Mouse (Mus musculus) ovary, postnatal 14 days (tissue): ENCODE results near the gene Fer.

Experiments used
- DNase-seq: peaks from one replicate; pipeline ENCODE4 v3.0.0; 2022; ENCODE audit warnings: low spot score

The Fer gene

DNA sequence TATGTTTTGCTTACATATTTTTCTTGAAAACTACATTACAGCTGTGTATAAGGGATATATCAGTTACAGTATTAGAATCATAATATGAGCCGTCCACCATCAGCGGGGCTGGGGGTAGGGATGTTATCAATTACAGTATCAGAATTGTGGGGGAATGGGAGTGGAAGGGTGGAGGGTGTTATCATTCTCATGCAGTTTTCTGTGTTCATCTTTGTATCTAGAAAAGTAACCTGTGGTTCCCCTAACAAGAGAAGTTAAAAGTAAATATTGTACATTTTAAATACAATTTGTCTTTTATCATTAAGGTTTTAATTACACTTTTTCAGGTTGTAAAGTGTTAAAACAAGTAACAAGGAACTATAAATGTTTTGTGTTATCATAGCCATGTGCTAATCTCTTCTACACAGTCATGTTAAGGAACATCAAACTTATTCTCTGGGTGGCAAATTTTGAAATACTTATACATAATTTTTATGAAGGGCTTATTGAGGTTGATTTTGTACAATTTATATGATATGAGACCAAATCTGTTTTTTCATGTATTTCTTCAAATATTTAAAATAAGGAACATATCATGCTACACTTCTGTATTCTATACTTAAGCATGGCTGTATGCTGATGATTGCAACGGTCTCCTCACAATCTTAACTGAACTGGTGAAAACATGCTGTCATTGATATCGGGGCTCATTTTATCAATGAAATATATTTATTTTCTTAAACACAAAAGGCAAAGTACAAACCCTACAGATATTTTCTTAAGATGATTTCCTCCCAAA, 116.1 kb downstream of the Fer start:
- DNase-seq, result no peak

DNA sequence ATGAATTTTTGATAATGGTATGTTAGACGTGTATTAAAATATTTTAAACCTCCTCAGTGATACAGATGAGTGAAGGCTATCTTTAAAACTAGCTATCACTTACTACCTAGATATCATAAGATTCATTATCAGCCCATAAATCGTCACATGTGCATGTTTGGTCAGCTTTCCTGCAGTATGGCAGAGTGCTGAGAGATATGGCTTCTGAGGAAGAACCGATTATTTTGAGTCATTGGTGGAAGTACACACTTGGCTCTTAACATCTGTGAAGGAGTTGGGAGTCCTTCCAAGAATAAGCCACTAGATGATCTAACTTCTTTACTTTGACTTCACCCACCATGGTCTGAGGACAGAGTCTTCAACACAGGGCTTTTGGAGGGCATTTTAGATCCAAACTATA, 117.3 kb downstream of the Fer start:
- DNase-seq, result no peak

DNA sequence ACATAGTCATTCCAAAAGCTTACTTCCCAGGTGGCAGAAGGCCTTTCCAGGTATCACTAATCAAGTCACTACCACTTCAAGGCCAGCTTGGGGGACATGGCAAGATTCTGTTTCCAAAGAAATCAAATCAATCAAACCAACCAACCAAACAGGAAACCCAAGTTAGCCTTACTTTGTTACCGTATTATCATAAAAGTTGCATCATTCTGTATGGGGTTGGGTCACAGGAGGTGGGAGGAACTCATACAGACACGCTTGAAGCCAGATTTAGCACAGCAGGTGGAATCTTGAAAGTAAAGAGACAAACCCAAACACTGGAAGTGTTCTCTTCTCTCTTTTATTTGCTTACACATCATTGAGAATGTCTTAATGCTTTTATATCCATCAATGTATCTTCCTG, 125.8 kb downstream of the Fer start:
- DNase-seq, result no peak

- no peak for DNase-seq
Measured at GRCm38 (mm10) chr17:63991160-63991559, 128.3 kb downstream of the Fer start.

GRCm38 (mm10) chr17:63995921-63996320, 133.1 kb downstream of the Fer start:
- no peak for DNase-seq

DNA sequence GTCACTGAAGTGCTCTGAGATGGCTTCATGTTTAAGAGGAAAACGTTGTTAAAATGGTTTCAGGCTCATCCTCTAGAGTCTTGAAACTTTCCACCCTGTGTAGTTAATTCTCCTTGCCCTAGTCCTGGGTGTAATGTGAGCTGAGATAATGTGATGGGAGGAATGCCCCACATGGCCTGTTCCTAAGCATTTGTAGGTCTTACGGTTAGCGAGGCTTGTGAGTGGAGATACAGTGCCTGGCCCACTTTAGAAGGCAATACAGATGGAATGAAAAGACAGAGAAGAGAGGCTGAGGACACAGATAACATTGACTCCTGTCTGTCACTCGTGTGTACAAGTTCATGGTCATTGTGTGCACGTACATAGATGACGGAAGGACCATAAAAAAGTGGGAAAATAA, 134.8 kb downstream of the Fer start:
- DNase-seq, result no peak

GRCm38 (mm10) chr17:64003444-64003843, 140.6 kb downstream of the Fer start:
- DNase-seq, result no peak

GRCm38 (mm10) chr17:64005575-64006249, 142.8 kb downstream of the Fer start:
- no peak for DNase-seq

DNA sequence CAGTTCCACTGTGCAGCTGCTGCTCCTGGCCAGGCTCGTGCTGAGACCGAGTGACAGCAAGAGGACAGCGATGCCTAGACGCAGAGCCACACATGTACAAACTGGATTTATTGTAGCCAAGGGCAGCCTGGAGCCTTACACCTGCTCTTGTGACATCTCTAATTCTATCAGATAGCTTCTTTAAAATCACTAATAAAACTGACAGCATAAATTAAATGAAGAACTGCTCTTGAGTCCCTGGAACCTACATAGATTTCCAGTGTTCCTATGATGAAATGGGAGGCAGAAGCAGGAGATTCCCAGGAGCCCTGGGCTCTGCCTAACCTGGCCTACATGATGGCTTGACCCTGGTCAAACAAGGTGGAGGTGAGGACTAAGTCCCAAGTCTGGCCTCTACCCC, 153.7 kb downstream of the Fer start:
- DNase-seq, result no peak

DNA sequence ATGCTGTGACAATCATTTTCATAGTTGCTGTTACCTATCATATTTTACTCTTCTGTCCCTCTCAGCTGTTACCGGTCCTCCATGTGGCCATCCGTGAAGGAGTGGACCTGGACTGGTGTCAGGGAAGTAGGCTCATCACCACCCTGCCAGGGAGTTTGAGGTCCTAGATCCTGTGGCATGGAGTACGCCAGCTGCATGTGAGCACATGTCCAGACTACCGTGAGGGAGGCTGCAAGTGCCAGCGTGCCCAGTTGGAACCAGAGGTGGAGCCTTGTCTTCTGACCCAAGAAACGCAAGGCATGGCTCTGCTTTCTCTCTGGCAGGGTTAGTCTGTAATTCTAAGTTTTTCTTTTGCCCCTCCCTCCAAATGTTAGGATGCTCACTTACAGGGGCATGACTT, 155.4 kb downstream of the Fer start:
- no peak for DNase-seq

GRCm38 (mm10) chr17:64018870-64019269, 156.0 kb downstream of the Fer start:
- DNase-seq, result no peak

GRCm38 (mm10) chr17:64019646-64020045, 156.8 kb downstream of the Fer start:
- DNase-seq, result no peak

- no peak for DNase-seq
Measured at GRCm38 (mm10) chr17:64026485-64026884, 163.6 kb downstream of the Fer start.

DNA sequence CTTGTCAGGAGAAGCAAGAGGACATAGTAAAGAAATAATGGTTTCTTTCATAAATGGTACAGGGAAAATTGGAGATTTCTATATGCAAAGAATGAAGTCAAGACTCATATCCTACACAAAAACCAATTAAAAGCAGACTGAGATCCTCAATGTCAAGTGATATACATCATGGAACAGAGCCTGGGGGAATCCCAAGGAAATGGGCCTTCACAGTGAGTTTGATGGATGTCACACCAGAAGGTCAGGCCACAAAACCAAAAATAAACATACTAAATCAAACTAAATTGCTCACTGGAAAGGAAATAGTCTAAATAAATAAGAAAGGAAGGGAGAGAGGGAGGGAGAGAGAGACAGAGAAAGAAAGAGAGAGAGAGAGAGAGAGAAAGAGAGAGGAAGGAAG, 178.9 kb downstream of the Fer start:
- DNase-seq, result no peak

DNA sequence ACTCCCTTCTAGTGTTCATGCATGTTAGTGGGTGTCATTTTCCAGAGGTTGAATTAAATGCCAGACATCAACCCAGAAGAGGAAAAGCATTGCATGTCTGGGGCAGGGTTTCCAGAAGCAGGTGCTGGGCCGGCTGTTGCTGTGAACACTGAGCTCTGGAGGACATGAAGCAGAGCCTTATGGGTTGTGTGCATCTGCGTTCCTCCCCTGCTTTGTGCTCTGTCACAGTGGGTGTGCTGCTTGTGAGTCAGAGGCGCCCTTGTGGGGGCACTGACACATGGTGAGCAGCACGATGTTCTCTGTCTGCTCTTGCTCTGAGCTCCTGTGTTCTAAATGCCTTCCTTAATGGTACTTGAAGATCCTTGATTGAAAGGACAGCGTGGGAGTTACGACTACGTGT, 182.5 kb downstream of the Fer start:
- DNase-seq, result no peak

DNA sequence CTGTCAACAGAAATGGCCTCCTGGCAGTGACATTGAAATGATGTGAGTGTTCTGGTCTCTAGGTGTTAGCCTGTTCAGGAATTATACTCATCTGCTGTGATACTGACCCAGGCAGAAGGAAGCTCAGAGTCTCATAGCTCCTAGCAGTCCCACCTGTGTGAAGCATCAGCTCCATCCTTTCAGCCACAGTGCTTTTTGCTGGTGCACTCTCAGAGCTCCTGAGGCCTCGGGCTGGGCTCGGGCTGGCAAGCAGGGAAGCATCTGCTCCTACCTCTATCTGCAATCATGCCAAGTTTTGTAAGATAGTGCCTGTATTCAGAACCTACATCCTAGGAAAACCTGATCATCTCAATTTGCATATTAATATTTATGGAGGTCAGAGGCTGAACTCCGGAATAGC, 183.7 kb downstream of the Fer start:
- DNase-seq, result no peak

DNA sequence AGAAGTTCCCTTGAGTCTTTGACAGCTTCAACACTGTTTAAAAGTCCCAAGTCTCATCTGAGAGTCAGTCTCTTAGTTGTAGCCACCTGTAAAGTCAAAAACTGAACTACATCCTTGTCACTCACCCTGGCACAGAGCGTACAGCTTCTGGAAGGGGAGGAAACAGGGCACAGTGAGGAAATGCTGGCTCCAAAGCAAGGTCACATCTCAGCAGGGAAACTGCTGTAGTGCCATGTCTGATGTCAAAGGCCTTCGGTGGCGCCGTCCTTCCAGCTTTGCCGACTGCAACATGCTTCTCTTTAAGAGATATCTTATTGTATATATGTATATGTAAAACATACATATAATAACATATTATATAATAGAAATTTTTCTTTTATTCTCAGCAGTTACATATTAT, 188.0 kb downstream of the Fer start:
- no peak for DNase-seq

GRCm38 (mm10) chr17:64053636-64054035, 190.8 kb downstream of the Fer start:
- no peak for DNase-seq

GRCm38 (mm10) chr17:64060529-64060928, 197.7 kb downstream of the Fer start:
- no peak for DNase-seq

DNA sequence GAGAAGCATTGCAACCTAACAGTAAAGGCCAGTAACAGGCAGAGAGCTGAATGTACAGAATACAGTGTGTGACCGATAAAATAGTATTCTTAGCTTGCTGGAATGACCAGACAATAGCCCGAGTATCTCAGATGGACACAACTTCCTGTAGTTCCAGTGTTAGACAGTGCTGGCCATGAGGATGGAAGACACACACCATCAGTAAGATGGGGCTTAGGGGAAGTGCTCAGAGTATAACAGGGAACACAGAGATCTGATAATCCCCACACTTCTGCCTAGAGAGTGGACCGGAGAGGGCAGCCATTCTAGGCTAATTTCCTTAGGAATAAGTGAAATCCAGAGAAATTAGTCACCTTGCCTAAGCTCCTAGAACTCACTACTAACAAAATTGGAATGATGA, 202.4 kb downstream of the Fer start:
- DNase-seq, result no peak

DNA sequence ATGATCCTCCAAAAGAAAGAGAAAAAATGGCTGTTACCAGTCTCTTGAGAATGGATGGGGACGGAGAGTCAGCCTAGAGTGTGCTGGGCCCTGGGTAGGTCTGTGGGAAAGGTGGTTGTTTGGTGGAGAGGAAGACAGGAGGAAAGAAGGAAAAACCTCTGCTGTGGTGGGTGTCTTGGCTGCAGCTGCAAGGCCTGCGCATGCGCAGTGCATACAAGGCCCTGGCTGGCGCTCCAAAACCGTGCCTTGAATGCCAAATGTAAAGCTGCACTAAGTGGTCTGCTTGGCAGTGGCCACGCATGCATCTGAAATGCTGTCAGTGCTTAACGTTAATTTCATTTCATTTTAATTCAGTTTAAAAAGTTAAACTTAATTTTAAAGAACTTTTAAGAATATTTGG, 214.5 kb downstream of the Fer start:
- DNase-seq, result no peak

GRCm38 (mm10) chr17:64084751-64085150, 221.9 kb downstream of the Fer start:
- no peak for DNase-seq

DNA sequence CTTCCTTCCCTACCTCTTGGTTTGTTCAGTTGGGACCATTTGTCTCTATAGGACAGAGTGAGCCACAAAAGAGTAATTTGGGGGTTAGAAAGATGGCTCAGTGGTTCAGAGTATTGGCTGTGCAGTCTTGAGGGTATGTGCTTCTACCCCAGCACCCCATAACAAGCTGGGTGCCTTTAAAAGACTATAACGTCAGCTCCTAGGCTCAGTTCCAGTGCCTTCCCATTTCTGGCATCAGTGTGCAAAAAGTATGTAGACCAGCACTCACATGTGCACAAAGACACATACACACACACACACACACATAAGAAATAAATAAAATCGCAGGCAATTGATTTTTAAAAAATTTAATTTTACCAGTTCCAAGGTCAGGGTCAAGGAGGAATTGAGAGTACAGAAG, 222.6 kb downstream of the Fer start:
- no peak for DNase-seq
